Mouse (Mus musculus) intestine, postnatal 0 days (tissue): ENCODE measurements at regions not wholly inside any gene's neighbourhood (a gene's known extent, or its start where the extent isn't known, plus 50 kb on each side); places are given as distances from the start of the nearest gene placed in this dataset.

Source experiments
- ATAC-seq: fragments of 200-750 bp; cut with Nextera tagmentation; 2 replicates; pipeline ENCODE4 v1.8.0; 2017; ENCODE audit warnings: mild to moderate bottlenecking, moderate TSS enrichment, moderate library complexity
- H3K27ac ChIP-seq: fragments of 300-500 bp; sonication (generic); 2 replicates; pipeline ENCODE4 v1.5.1; 2014; ENCODE audit warnings: mild to moderate bottlenecking, low read depth, low read length, moderate library complexity
- H3K27me3 ChIP-seq: fragments of 300-500 bp; sonication (generic); replicated peaks from 2 replicates; pipeline ENCODE4 v1.6.1; 2014; ENCODE audit warnings: low read length, mixed read lengths; ENCODE audit not compliant: control insufficient read depth, insufficient read depth
- H3K36me3 ChIP-seq: fragments of 300-500 bp; sonication (generic); 2 replicates; pipeline ENCODE4 v1.6.1; 2014; ENCODE audit warnings: mild to moderate bottlenecking, moderate library complexity; ENCODE audit not compliant: control insufficient read depth, insufficient read depth
- H3K4me1 ChIP-seq: fragments of 300-500 bp; sonication (generic); replicated peaks from 2 replicates; pipeline ENCODE4 v1.6.1; 2014; ENCODE audit warnings: antibody characterized with exemption, low read length, mixed read lengths; ENCODE audit not compliant: control insufficient read depth, insufficient read depth
- H3K4me2 ChIP-seq: fragments of 300-500 bp; sonication (generic); replicated peaks from 2 replicates; pipeline ENCODE4 v1.6.1; 2014; ENCODE audit warnings: low read depth, mild to moderate bottlenecking, moderate library complexity
- H3K4me3 ChIP-seq: fragments of 300-500 bp; sonication (generic); 2 replicates; pipeline ENCODE4 v1.5.1; 2014; ENCODE audit warnings: low read depth, low read length
- H3K9ac ChIP-seq: fragments of 300-500 bp; sonication (generic); 2 replicates; pipeline ENCODE4 v1.6.1; 2014; ENCODE audit warnings: mild to moderate bottlenecking, low read depth, low read length
- H3K9me3 ChIP-seq: fragments of 300-500 bp; sonication (generic); 2 replicates; pipeline ENCODE4 v1.6.1; 2016; ENCODE audit warnings: mixed run types; ENCODE audit not compliant: control insufficient read depth
- CTCF ChIP-seq: sonication (generic); IDR thresholded peaks from 2 replicates; pipeline ENCODE4 v1.5.1; 2016; ENCODE audit warnings: low read depth, mild to moderate bottlenecking, control low read depth, antibody characterized with exemption, moderate library complexity
- WGBS: fragments of 180-500 bp; shearing (Covaris S2); extraction: QIAGEN DNeasy Blood & Tissue Kit; methylation state at CpG from one replicate; pipeline ENCODE4 v1.1.7; 2014; 5-methylcytosine and 5-hydroxymethylcytosine counted together

GRCm38 (mm10) chr9:30564765-30565680 lies 138.1 kb downstream of the Snx19 start:
- WGBS: 88% methylated on average over 3 of the region's 3 CpGs
- H3K4me2 ChIP-seq: no peak overlapping the region
- no peaks in the 10 kb centered on the region; the same call in 1 of the 2 replicates for H3K4me1 ChIP-seq
- TF ChIP-seq CTCF: no peak
- H3K4me3 ChIP-seq: no peak overlapping the region
- no peaks in the 10 kb centered on the region for H3K27me3 ChIP-seq
- H3K36me3 ChIP-seq: no peaks in the 10 kb centered on the region
- H3K27ac ChIP-seq: no peak overlapping the region
- H3K9me3 ChIP-seq: no peaks in the 10 kb centered on the region
- no peak overlapping the region for H3K9ac ChIP-seq
- no peak for ATAC-seq

DNA sequence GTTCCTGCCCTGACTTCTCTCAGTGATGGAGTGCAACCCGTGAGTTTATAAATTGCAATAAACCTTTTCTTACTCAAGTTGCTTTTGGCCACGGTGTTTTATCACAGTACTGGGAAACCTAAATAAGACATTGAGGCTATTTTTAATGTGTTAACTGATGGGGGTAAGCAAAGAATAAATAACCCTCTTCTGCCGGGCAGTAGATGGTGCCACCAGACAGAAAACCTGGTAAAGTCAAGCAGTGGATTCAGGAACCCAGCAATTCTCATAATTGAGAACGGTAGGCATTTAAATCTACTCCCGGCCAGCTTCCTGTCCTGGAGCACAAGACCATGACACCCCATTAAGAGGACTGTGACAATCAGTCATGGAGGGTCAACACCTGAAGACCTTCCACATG lies 136.5 kb downstream of the Snx19 start:
- Histone ChIP-seq H3K27ac (no peak overlapping the region), H3K4me1 (no peaks in the 10 kb centered on the region; the same call in 1 of the 2 replicates), H3K9me3 (no peaks in the 10 kb centered on the region), H3K27me3 (no peaks in the 10 kb centered on the region), H3K9ac (no peak overlapping the region), H3K4me2 (no peak overlapping the region), H3K36me3 (no peaks in the 10 kb centered on the region), H3K4me3 (no peak overlapping the region)
- TF ChIP-seq CTCF: no peak
- WGBS: 73% methylated on average over 5 of the region's 5 CpGs
- ATAC-seq: no peak

GRCm38 (mm10) chr9:30554908-30555307 lies 128.0 kb downstream of the Snx19 start:
- H3K9me3 ChIP-seq: no peaks in the 10 kb centered on the region
- no peak overlapping the region for H3K27ac ChIP-seq
- WGBS: 77% methylated on average over 2 of the region's 2 CpGs
- no peak for ATAC-seq
- H3K27me3 ChIP-seq: no peaks in the 10 kb centered on the region
- TF ChIP-seq CTCF: peak; percentile 47
- no peak overlapping the region for H3K4me3 ChIP-seq
- no peaks in the 10 kb centered on the region for H3K36me3 ChIP-seq
- no peaks in the 10 kb centered on the region for H3K4me1 ChIP-seq
- no peak overlapping the region for H3K9ac ChIP-seq
- H3K4me2 ChIP-seq: no peak overlapping the region

GRCm38 (mm10) chr9:30552721-30553120 lies 125.8 kb downstream of the Snx19 start:
- no peaks in the 10 kb centered on the region for H3K9me3 ChIP-seq
- H3K9ac ChIP-seq: no peak overlapping the region
- H3K4me2 ChIP-seq: no peak overlapping the region
- no peak overlapping the region for H3K27ac ChIP-seq
- H3K27me3 ChIP-seq: no peaks in the 10 kb centered on the region
- H3K4me3 ChIP-seq: no peak overlapping the region
- no peak for ATAC-seq
- H3K36me3 ChIP-seq: no peaks in the 10 kb centered on the region
- 85% methylated on average over 8 of the region's 8 CpGs for WGBS
- TF ChIP-seq CTCF: no peak
- H3K4me1 ChIP-seq: no peaks in the 10 kb centered on the region

- Histone ChIP-seq H3K27me3 (no peaks in the 10 kb centered on the region), H3K36me3 (no peaks in the 10 kb centered on the region), H3K9me3 (no peaks in the 10 kb centered on the region), H3K27ac (no peak overlapping the region), H3K4me1 (no peaks in the 10 kb centered on the region), H3K4me2 (no peak overlapping the region), H3K4me3 (no peak overlapping the region), H3K9ac (no peak overlapping the region)
- no peak for TF ChIP-seq CTCF
- WGBS: 81% methylated on average over 5 of the region's 5 CpGs
- no peak for ATAC-seq
These were observed 123.1 kb downstream of the Snx19 start for GRCm38 (mm10) chr9:30549892-30550515.

GRCm38 (mm10) chr9:30539858-30540257 lies 113.0 kb downstream of the Snx19 start:
- TF ChIP-seq CTCF: no peak
- Histone ChIP-seq H3K9me3 (no peaks in the 10 kb centered on the region), H3K4me2 (no peak overlapping the region), H3K36me3 (no peaks in the 10 kb centered on the region), H3K4me1 (no peaks in the 10 kb centered on the region), H3K9ac (no peak overlapping the region), H3K4me3 (no peak overlapping the region), H3K27ac (no peak overlapping the region), H3K27me3 (no peaks in the 10 kb centered on the region)
- WGBS: 84% methylated on average over 6 of the region's 6 CpGs
- no peak for ATAC-seq
